Mouse (Mus musculus) left cerebral cortex, adult 8-10 months (tissue): ENCODE measurements at regions not wholly inside any gene's neighbourhood (a gene's known extent, or its start where the extent isn't known, plus 50 kb on each side); places are given as distances from the start of the nearest gene placed in this dataset.

ENCODE experiments used
- DNase-seq, 2 experiments: peaks; one replicate each; pipeline ENCODE4 v3.0.0; 2022; ENCODE audit warnings: low spot score in 2 of 2

GRCm38 (mm10) chr12:42987018-42987606 lies 1223.0 kb downstream of the Dnajb9 start:
- peak; percentile 5 to 24 for DNase-seq

GRCm38 (mm10) chr12:42986505-42986904 lies 1223.6 kb downstream of the Dnajb9 start:
- no peak for DNase-seq

- DNase-seq: no peak
Observed at GRCm38 (mm10) chr12:42986096-42986495, 1224.0 kb downstream of the Dnajb9 start.

GRCm38 (mm10) chr12:42978828-42979227 lies 1231.3 kb downstream of the Dnajb9 start:
- DNase-seq: no peak

GRCm38 (mm10) chr12:42972766-42973165 lies 1237.4 kb downstream of the Dnajb9 start:
- no peak for DNase-seq

- DNase-seq: no peak
Observed at GRCm38 (mm10) chr12:42961535-42961934, 1248.6 kb downstream of the Dnajb9 start.

- no peak for DNase-seq
Observed at GRCm38 (mm10) chr12:42947961-42948360, 1262.2 kb downstream of the Dnajb9 start.

GRCm38 (mm10) chr12:42914374-42914773 lies 1295.8 kb downstream of the Dnajb9 start:
- DNase-seq: no peak
